Mouse (Mus musculus): Measurements from ENCODE around the gene Rgs18.

DNA sequence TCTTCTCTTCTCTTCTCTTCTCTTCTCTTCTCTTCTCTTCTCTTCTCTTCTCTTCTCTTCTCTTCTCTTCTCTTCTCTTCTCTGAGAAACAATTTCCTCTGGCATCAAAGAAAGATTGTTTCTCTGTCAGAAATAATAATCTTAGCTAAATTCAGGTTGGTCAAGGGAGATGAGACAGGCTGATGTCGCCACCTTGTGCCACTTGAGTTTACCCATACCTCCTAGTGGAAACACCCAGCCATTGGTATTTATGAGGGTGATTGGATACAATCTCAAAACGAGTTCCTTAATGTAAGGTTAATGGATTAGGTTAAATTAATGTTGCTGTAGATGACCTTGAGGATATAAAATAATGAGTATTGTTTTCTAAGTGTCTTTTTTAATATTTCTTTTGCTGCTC is 70.9 kb downstream of the Rgs18 start:
- TF ChIP-seq CTCF (IDR thresholded peaks at IDR 0.05; ENCODE audit: borderline replicate concordance, control insufficient read depth, extremely low read depth, insufficient read depth, low read length, poor library complexity) (no peak), POLR2A (IDR thresholded peaks at IDR 0.05; ENCODE audit: control insufficient read depth, extremely low read depth, insufficient read depth, low read length, poor library complexity) (no peak)
